Mouse (Mus musculus) induced T-regulatory cell, adult 2 months (primary cell): Measurements from ENCODE around the gene Gm21366.
"Not testable (repeated sequence)": the region's sequence is repeated elsewhere in the genome, so short reads cannot be mapped to it uniquely, and the experiment has no call there.

ENCODE experiments used
- DNase-seq: peaks from one replicate; pipeline ENCODE4 v3.0.0-alpha.2; 2012; ENCODE audit warnings: low read depth

Gm21366 gene

DNA sequence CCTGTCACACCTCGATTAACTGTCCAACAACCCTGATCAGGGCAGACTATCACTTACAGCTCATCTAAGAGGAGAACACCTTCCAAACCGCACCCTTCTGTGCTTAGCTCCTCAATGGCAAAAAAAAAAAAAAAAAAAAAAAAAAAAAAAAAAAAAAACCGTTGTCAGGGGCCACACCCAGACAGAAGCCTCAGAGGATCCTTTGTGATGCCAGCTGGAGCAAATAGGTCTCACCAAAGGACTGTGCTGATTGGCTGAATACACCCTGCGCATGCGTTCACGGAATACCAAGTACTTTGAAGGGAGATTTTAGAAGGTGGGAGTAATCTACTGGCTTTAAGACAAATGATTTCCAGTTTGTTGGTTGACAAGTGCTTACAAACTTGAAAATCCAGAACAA, at the start of gene Gm21366:
TSS of gene Gm21366 (minus strand) at position 101 of the 400 bp plus-strand sequence.
- not testable (repeated sequence) for DNase-seq
